Mouse (Mus musculus): Measurements from ENCODE around the gene Zfp189. TPM values are rescaled to one million over a fixed set of nuclear protein-coding genes. Genes with fewer than 3 reads are reported as not detected.

Zfp189 gene
- 1.2 TPM for polyA plus RNA-seq (2017; shearing (Covaris generic))

DNA sequence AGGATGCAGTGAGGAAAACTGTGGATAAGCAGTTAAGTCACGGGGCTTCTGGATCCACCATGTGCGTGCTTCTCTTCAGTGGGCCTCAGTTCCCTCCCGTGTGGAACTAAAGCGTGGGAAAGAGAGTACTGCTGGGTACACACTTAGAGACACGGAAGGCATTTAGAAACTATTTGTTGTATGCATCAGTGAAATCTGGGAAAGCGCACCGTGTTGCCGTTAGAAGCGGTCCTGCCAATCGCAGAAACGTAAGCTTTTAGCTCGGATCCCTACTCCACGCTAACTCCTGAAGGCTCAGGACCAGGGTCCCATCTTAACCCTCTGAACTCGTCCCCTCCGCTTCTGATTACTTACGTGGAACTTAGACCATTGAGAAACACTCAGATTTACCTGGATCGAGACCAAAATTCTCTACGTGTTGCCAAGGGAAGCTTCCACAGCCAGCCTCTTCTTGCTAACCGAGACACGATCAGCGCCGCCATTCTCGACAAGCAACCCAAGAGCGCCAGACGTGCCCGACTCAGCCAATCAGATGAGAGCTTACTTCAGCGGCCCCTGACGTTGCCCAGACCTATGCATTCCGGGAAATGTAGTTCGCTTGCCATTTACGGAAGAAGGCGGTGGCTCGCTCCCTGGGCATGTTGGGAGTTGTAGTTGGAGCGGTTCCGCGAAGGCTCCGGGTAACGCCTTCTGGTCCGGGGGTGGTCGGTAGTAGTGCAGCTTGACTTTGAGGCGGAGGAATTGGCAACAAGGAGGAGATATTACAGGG lies at the start of gene Zfp189, which contains the start of gene Mrpl50:
TSS of gene Zfp189 (plus strand) at position 605 of the 769 bp plus-strand sequence.
TSS of gene Mrpl50 (minus strand) at position 522 of the 769 bp plus-strand sequence.

DNA sequence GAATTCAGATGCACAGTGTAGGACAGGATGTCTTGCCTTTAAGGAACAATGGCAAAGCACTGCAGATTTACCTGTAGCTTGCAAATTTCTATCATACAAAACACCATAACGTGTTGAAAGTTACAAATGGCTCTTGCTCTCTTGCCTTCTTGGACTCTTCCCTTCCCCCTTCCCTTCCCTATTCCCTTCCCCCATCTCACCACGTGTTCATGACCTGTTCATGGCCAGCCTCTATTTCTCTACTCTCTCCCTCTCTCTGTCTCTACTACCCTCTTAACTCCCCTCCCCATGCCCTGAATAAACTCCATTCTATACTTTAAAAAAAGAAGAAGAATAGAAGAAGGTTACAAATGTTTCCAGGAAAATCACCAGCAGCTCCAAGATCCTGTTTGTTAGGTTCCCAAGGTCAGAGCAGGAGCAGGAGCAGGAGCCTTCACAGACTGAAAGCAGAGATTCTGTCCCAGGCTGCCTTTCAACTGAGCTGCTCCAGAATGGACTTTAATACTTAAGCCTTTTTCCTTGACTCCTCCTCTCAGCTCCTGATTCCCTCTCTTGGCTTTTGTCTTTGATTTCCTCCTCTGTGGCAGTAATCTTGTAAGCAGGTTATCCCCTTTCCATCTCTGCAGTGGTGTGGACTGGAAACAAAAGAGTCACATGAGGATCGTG lies 47.4 kb upstream of the Zfp189 start, which contains the start of gene Acnat1:
TSS of gene Acnat1 (minus strand) at position 478 of the 666 bp plus-strand sequence.

DNA sequence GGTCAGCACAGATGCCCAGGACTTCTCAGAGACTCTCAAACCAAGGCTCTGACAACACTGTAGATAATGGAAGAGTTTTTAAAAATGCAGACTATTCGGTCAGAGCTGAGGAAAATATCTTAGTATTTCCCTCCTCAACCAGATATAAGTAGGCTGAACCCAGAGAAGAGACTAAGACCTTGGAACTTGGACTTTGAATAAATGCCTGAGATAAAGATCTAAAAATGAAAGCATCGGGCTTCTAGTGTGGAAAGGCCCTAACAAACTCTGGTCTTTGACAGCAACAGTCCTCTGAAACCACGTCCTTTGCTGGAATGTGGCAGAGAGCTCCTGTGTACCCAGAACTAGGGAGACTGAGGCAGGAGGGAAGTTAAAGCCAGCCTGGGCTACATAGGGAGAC lies 14.6 kb upstream of the Zfp189 start, which contains the start of gene Baat:
TSS of gene Baat (minus strand) at position 172 of the 400 bp plus-strand sequence.

DNA sequence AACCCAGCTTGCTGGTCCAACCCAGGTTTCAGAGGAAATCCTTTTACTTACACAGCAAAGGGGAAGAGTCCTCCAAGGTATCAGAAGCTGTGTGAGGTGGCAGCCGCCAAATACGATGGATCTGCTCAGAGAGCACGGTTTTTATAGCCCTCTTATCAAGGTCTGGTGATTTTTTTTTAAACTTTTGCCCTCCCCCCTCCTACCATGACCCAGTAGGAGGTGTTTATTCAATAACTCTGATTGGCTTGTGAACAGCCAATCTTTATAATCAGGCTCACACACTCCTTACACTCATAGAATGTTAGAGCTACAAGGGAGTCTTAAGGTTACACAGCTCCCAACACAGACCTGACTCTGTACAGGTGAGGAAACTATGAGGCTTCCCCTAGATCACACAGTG lies 28.4 kb downstream of the Zfp189 start, which contains the start of gene Aldob:
TSS of gene Aldob (minus strand) at position 164 of the 400 bp plus-strand sequence.

Other genes with a start within 250 kb of the Zfp189 start
- gene Acnat2, start 113.0 kb upstream of the Zfp189 start, polyA plus RNA-seq (2017; shearing (Covaris generic)), result not detected
- gene Acnat1, start 47.3 kb upstream of the Zfp189 start, polyA plus RNA-seq (2017; shearing (Covaris generic)), result not detected
- not detected for gene Baat, start 14.6 kb upstream of the Zfp189 start, polyA plus RNA-seq (2017; shearing (Covaris generic))
- 16.1 TPM for gene Mrpl50, start 83 bp upstream of the Zfp189 start, polyA plus RNA-seq (2017; shearing (Covaris generic))
- not detected for gene Aldob, start 28.4 kb downstream of the Zfp189 start, polyA plus RNA-seq (2017; shearing (Covaris generic))
- gene Tmem246, start 76.7 kb downstream of the Zfp189 start, polyA plus RNA-seq (2017; shearing (Covaris generic)), result not detected
- 55.6 TPM for gene Rnf20, start 110.8 kb downstream of the Zfp189 start, polyA plus RNA-seq (2017; shearing (Covaris generic))
- not detected for gene Ppp3r2, start 160.8 kb downstream of the Zfp189 start, polyA plus RNA-seq (2017; shearing (Covaris generic))